Mouse (Mus musculus): ENCODE results near the gene Poldip3.

Poldip3 gene

GRCm38 (mm10) chr15:83165526-83166315 lies 16.5 kb upstream of the Poldip3 start:
- DNase-seq (ENCODE audit: low read depth, low spot score), result no peak

GRCm38 (mm10) chr15:83164971-83165471 lies 15.8 kb upstream of the Poldip3 start:
- no peak for DNase-seq (ENCODE audit: low read depth, low spot score)

GRCm38 (mm10) chr15:83162818-83163485 lies 13.8 kb upstream of the Poldip3 start:
- DNase-seq (ENCODE audit: low read depth, low spot score), result no peak

- DNase-seq (ENCODE audit: low read depth, low spot score), result no peak
Measured at GRCm38 (mm10) chr15:83162001-83162400, 12.8 kb upstream of the Poldip3 start.

- DNase-seq (ENCODE audit: low read depth, low spot score), result no peak
Measured at GRCm38 (mm10) chr15:83161062-83161748, 12.0 kb upstream of the Poldip3 start.

GRCm38 (mm10) chr15:83160561-83160960 lies 11.4 kb upstream of the Poldip3 start:
- no peak for DNase-seq (ENCODE audit: low read depth, low spot score)

GRCm38 (mm10) chr15:83159823-83160222 lies 10.6 kb upstream of the Poldip3 start:
- no peak for DNase-seq (ENCODE audit: low read depth, low spot score)

- no peak for DNase-seq (ENCODE audit: low read depth, low spot score)
Measured at GRCm38 (mm10) chr15:83158587-83159160, 9.5 kb upstream of the Poldip3 start.

GRCm38 (mm10) chr15:83157667-83158064 lies 8.5 kb upstream of the Poldip3 start:
- no peak for DNase-seq (ENCODE audit: low read depth, low spot score)

- DNase-seq (ENCODE audit: low read depth, low spot score), result no peak
Measured at GRCm38 (mm10) chr15:83156929-83157666, 7.9 kb upstream of the Poldip3 start.

GRCm38 (mm10) chr15:83155672-83156419 lies 6.7 kb upstream of the Poldip3 start:
- DNase-seq (ENCODE audit: low read depth, low spot score), result no peak

GRCm38 (mm10) chr15:83154309-83154708 lies 5.1 kb upstream of the Poldip3 start:
- DNase-seq (ENCODE audit: low read depth, low spot score), result no peak

- no peak for DNase-seq (ENCODE audit: low read depth, low spot score)
Measured at GRCm38 (mm10) chr15:83150694-83151093, 1.5 kb upstream of the Poldip3 start.

GRCm38 (mm10) chr15:83150073-83150442 lies 874 bp upstream of the Poldip3 start:
- no peak for DNase-seq (ENCODE audit: low read depth, low spot score)

- DNase-seq (ENCODE audit: low read depth, low spot score), result no peak
Measured at GRCm38 (mm10) chr15:83148801-83149195, 386 bp downstream of the Poldip3 start.

- DNase-seq (ENCODE audit: low read depth, low spot score), result no peak
Measured at GRCm38 (mm10) chr15:83148395-83148794, 789 bp downstream of the Poldip3 start.

GRCm38 (mm10) chr15:83145541-83145940 lies 3.6 kb downstream of the Poldip3 start:
- no peak for DNase-seq (ENCODE audit: low read depth, low spot score)

- peak; percentile 66 for DNase-seq (ENCODE audit: low read depth, low spot score)
Measured at GRCm38 (mm10) chr15:83142861-83143260, 6.3 kb downstream of the Poldip3 start.

- DNase-seq (ENCODE audit: low read depth, low spot score), result no peak
Measured at GRCm38 (mm10) chr15:83135654-83136053, 13.5 kb downstream of the Poldip3 start.

- DNase-seq (ENCODE audit: low read depth, low spot score), result no peak
Measured at GRCm38 (mm10) chr15:83134671-83135070, 14.5 kb downstream of the Poldip3 start.
